Mouse (Mus musculus): ENCODE data around the gene Tmem106b. TPM values are rescaled to one million over a fixed set of nuclear protein-coding genes. Genes with fewer than 3 reads are reported as not detected.

The Tmem106b gene
- polyA plus RNA-seq (2021; fragmentation: Nextera tagmentation) = 45.7 and 62.4 TPM in 2 replicates
- long read RNA-seq, experiment 1, full-length matches to known transcripts = 146 of 228 reads
- long read RNA-seq, experiment 1, partial matches to known transcripts = 9 of 228 reads
- long read RNA-seq, experiment 1, other reads (novel, unspliced or antisense) = 73 of 228 reads
- long read RNA-seq, experiment 2, full-length matches to known transcripts = 19 of 80 reads
- long read RNA-seq, experiment 2, partial matches to known transcripts = 2 of 80 reads
- long read RNA-seq, experiment 2, other reads (novel, unspliced or antisense) = 59 of 80 reads

DNA sequence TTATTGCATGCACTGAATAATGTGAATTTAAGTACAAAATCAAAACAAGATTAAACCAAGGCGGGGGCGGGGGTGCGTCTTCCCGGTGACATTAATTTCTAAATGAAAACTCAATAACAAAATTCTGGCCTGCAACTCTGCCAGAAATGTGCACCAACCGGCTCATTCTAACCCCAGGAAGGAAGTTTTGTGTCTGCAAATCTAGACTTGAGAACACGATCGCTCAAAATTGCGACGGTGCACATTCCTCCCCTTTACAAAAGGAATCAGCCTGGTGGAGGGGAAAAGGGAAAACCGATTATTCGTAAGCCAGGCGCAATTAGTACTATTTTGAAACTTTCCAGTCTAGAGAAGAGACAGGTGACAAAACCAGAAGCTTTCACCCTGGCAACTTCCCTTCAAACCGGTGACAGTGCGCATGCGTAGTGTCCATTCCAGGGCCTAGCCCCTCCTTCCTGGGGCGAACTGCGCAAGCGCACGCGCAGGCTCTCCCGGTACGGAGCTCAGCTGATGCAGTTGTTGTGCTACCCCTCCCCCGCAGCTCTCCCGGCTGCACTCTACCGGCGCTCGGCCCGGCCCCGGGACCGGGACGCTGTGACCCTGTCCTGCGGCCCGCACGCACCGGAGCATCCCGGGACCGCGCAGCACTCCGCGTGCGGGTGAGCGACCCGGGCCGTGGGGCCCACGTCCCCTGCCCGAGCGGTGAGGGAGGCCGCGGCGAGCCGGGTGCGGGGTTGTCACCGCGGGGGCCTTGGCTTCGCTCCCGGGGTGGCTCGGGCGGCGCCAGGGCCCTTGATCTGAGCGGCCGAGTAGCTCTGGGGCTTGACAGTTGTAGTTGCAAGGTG lies at the start of gene Tmem106b:
TSS of gene Tmem106b (plus strand) at position 458 of the 845 bp plus-strand sequence.

Other genes with a start within 250 kb of the Tmem106b start
- gene Vwde, start 155.2 kb downstream of the Tmem106b start, polyA plus RNA-seq (2021; fragmentation: Nextera tagmentation) = not detected in 2 replicates

Measured in left cerebral cortex, adult 6 months (tissue).